Mouse (Mus musculus): Measurements from ENCODE around the gene Gm13178.
A peak's percentile ranks its signal among the peaks of the same experiment; 100 is the strongest.

Gm13178 gene

DNA sequence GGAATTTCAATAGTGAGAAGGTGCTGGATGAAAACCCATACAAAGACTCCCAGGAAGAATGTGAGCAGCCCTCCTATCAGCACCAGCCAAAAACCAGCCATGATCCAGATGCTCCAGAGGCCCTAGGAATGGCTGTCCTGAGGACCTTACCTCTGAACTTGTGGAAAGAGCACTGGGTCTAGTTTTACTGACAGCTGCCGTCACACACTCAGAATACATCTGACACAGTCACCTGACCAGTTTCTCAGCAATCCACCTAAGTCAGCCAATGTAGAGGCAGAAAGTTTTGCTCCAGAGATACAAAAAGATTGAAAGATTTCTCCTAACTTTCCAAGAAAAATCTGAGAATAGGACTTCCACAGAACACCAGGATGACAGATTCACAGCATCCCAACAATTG lies at the start of gene Gm13178:
Gene Gm13178, minus strand, starts transcription at position 101 of the 400 bp plus-strand sequence.
- DNase-seq (ENCODE audit: low read depth, low spot score), result no peak

DNA sequence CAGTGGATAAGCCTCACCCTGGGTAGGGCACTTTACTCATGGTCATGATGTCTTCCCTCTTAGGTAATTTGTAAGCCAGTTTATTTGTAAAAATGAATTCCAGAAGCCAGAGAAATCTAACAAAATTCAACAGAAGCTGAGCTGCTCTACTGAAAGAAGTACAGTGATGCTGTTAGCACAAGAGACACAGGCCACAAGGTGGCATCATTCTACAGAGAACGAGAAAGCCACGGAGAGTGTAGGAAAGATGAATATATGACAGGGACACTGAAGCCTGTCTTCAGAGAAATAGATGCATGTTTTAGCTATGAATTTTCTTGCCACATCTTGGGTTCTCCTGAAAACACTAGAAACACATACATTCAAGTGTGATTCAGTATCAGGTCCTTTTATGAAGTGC lies 44.5 kb upstream of the Gm13178 start:
- DNase-seq (ENCODE audit: low read depth, low spot score), result peak; percentile 61

DNA sequence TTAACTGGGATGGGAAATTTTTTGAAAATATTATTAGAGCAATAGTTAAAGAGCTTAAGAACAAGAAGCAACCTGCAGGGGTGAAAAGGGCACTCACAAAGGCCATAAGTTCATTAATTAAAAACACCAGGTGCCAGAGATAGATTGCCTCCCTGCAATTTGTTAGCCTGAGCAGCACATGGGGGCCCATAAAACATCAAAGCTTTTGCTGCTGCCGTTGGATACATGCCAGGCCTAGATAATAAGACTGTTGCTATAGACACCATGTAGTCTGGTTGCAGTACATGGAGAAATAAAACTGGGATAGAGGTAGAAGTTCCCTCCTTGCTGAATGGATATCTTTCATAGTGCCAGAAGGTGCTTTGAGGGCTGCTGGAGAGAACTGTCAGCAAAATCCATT lies 27.9 kb upstream of the Gm13178 start:
- no peak for DNase-seq (ENCODE audit: low read depth, low spot score)

DNA sequence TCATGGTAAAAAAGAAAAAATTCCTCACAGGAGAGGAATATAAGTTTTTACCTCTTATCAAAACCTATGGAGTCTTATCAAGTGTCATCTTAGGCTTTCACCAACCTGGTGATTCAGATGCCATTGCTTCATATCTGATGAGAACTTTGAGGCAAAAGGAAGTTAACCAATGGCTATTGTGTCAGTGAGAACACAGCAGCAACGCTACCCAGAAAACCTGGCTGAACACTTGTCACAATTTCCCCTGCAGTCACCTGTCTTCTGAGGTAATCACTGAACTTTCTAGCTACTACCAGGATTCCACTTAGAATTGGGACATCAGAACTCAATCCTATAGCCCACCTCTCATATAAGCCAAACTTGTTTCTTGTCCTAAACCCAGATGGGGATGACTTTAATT lies 1.5 kb downstream of the Gm13178 start:
- no peak for DNase-seq (ENCODE audit: low read depth, low spot score)

DNA sequence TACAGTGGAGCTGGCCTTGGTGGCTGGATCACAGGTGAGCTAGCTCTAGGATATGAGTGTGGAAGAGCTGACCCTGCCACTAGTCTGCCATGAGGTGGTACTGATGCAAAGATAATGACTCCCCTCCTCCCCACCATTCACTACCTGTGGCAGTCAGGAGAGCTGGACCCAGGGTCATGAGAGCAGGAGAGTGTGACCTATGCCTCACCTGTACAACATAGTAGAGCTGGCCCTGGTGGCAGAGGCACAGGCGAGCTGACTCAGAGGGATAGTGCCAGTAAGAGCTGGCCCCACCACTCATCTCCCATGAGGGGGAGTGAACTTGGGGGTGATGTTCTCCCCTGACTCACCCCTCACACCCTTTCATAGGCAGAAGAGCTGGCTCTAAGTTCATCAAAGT lies 2.9 kb downstream of the Gm13178 start:
- no peak for DNase-seq (ENCODE audit: low read depth, low spot score)

DNA sequence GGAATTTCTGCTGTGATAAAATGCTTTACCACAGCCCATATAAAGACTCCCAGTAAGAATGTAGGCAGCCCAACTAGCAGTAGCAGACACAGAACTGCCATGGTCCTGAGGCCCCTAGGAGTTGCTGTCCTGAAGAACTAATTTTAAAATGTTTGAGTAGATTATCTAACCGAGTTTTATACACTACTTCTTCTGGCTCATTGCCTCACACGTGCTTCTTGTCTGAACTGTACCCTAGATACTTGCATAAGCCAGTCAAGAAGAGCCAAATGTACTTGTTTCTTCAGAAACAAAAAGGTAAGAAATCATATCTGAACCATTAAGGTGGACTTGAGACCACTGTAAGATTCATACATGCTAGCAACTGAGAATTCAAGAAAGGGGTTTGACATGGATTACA lies 34.9 kb downstream of the Gm13178 start, which contains the start of gene Gm436:
Gene Gm436, minus strand, starts transcription at position 101 of the 400 bp plus-strand sequence.
- no peak for DNase-seq (ENCODE audit: low read depth, low spot score)

Measured in brain, adult 2 months (tissue).